8 mouse cellular contexts compared by ENCODE assay signal in the genomic region with DNA sequence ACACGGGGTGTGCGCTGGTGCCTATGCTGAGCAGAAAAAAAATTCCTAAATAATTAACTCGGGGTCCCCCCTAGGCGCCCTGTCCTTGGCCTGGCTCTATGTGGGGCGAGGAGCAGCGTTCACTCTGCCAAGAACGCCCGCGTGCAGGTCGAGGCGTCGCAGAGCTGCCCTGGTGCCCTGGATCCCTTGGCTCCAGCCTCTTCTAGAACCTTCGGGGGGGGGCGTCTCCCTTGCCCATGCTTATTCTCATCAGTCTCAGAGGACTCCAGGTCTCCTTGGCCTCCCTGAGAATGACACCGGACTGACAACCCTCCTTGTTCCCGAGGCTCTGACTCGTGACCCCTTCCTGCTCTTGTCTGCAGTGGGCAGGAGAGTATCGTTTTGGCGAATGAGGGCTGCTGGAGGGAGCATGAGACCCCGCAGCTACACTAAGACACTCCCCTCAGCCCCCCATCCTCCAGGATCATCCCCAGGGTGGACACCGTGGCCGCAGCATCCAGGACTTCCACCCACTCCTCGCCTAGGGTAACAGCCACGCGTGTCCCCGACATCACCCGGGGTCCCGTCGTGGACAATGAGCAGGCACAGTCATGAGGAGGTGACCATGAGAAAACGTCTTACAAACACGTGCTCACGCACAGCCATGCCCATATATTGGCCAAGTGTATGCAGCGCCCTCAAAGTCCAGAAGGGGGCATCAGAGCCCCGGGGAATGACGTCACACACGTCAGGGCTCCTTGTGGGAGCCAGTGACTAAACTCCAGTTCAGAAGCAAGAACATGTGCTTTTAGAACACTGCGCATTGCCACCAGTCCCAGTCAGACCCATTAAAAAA. TPM values are rescaled to one million over a fixed set of nuclear protein-coding genes. Genes with fewer than 3 reads are reported as not detected.
DNase-seq lines count a peak whose midpoint lies in the region; ATAC-seq and TF ChIP-seq lines count a peak whose summit lies in the region.

No protein-coding gene starts in this region.

- no peaks in the 10 kb centered on the region for H3K9me3 ChIP-seq in ES-Bruce4 (replicated peaks; ENCODE audit: control insufficient read depth, insufficient read depth, low read length, poor library complexity, severe bottlenecking)
- H3K9me3 ChIP-seq in forebrain, embryonic 13.5 days (replicated peaks): no peaks in the 10 kb centered on the region
- H3K9me3 ChIP-seq in liver, embryonic 16.5 days (replicated peaks; ENCODE audit: control insufficient read depth, low read length): no peaks in the 10 kb centered on the region
- H3K9me3 ChIP-seq in neural tube, embryonic 13.5 days: no peaks in the 10 kb centered on the region

- no peak for TF ChIP-seq POLR2A in ES-Bruce4 (IDR thresholded peaks at IDR 0.05; ENCODE audit: insufficient read depth, low read length)

- H3K36me3 ChIP-seq in ES-Bruce4 (ENCODE audit: control insufficient read depth, insufficient read depth, low read length, poor library complexity, severe bottlenecking): no peaks in the 10 kb centered on the region
- no peaks in the 10 kb centered on the region for H3K36me3 ChIP-seq in forebrain, embryonic 13.5 days (ENCODE audit: poor library complexity, severe bottlenecking)
- H3K36me3 ChIP-seq in liver, embryonic 16.5 days (ENCODE audit: control insufficient read depth, insufficient read depth): no peaks in the 10 kb centered on the region
- no peaks in the 10 kb centered on the region for H3K36me3 ChIP-seq in neural tube, embryonic 13.5 days

- H3K9ac ChIP-seq in ES-Bruce4 (ENCODE audit: low read depth, poor library complexity, severe bottlenecking): no peak overlapping the region
- H3K9ac ChIP-seq in forebrain, embryonic 13.5 days: 0 out of 2 replicates have a peak overlapping the region, but pooled peaks have one; percentile 38
- H3K9ac ChIP-seq in liver, embryonic 16.5 days (ENCODE audit: low read depth, low read length): no peak overlapping the region
- H3K9ac ChIP-seq in neural tube, embryonic 13.5 days: no peak overlapping the region

- WGBS in forebrain, embryonic 13.5 days: 36% methylated on average over 37 of the region's 37 CpGs
- WGBS in large intestine, adult 2 months: 20% methylated on average over 37 of the region's 37 CpGs
- 23% methylated on average over 37 of the region's 37 CpGs for WGBS in liver, embryonic 16.5 days (ENCODE audit: insufficient replicate concordance)
- 29% methylated on average over 37 of the region's 37 CpGs for WGBS in neural tube, embryonic 13.5 days

- peak; percentile 78 for ATAC-seq in forebrain, embryonic 13.5 days
- peak; percentile 63 for ATAC-seq in liver, embryonic 16.5 days (ENCODE audit: low read depth)
- ATAC-seq in neural tube, embryonic 13.5 days (ENCODE audit: low read depth): peak; percentile 74

- peak overlapping the region; percentile 42 for H3K4me2 ChIP-seq in forebrain, embryonic 13.5 days
- H3K4me2 ChIP-seq in liver, embryonic 16.5 days (ENCODE audit: low read depth, low read length): no peak overlapping the region; the same call in 1 of the 2 replicates
- peak overlapping the region; percentile 39 for H3K4me2 ChIP-seq in neural tube, embryonic 13.5 days

- peak; percentile 93 for TF ChIP-seq CTCF in ES-Bruce4 (IDR thresholded peaks at IDR 0.05; ENCODE audit: low read depth, low read length)

- 0 out of 2 replicates have a peak, but pooled peaks have one; percentile 20 for TF ChIP-seq EP300 in ES-Bruce4 (IDR thresholded peaks at IDR 0.05; ENCODE audit: insufficient read depth, low read depth, low read length)

- intact Hi-C loops in heart, postnatal 14 days (cut with DNase I): loop anchor here (1.0 to 5.0 kb wide), 4 partner anchors 41 to 178 kb away; a partner anchor contains a TSS

- DNase-seq in c-Kit-positive CD71-positive TER-119-positive erythroid progenitor cells, embryonic 14.5 days (ENCODE audit: low spot score): peak; percentile 86
- DNase-seq in heart, postnatal 14 days: peak; percentile 80 to 91
- DNase-seq in large intestine, adult 2 months (ENCODE audit: low read depth, low spot score): peak; percentile 64
- peak; percentile 73 for DNase-seq in telencephalon, adult 2 months (ENCODE audit: low read depth, low spot score)

- H3K4me1 ChIP-seq in ES-Bruce4 (ENCODE audit: control insufficient read depth, insufficient read depth, low read length): peaks cover 5% of the 10 kb centered on the region
- peaks cover 26% of the 10 kb centered on the region for H3K4me1 ChIP-seq in forebrain, embryonic 13.5 days
- peaks cover 19% of the 10 kb centered on the region for H3K4me1 ChIP-seq in liver, embryonic 16.5 days (ENCODE audit: control insufficient read depth, low read depth, low read length)
- H3K4me1 ChIP-seq in neural tube, embryonic 13.5 days (replicated peaks): peaks cover 20% of the 10 kb centered on the region

- H3K4me3 ChIP-seq in ES-Bruce4 (ENCODE audit: low read depth, low read length): no peak overlapping the region
- H3K4me3 ChIP-seq in forebrain, embryonic 13.5 days: no peak overlapping the region
- no peak overlapping the region for H3K4me3 ChIP-seq in liver, embryonic 16.5 days (ENCODE audit: low read depth, low read length)
- H3K4me3 ChIP-seq in neural tube, embryonic 13.5 days: no peak overlapping the region

- no peak overlapping the region for H3K27ac ChIP-seq in ES-Bruce4 (ENCODE audit: insufficient read depth, low read length)
- no peak overlapping the region for H3K27ac ChIP-seq in forebrain, embryonic 13.5 days
- H3K27ac ChIP-seq in liver, embryonic 16.5 days (ENCODE audit: low read length): no peak overlapping the region
- no peak overlapping the region for H3K27ac ChIP-seq in neural tube, embryonic 13.5 days (replicated peaks)

- H3K27me3 ChIP-seq in ES-Bruce4 (ENCODE audit: control insufficient read depth, insufficient read depth, low read length, poor library complexity, severe bottlenecking): no peaks in the 10 kb centered on the region
- H3K27me3 ChIP-seq in forebrain, embryonic 13.5 days: peaks cover 20% of the 10 kb centered on the region; the same call in 1 of the 2 replicates
- H3K27me3 ChIP-seq in liver, embryonic 16.5 days (ENCODE audit: control insufficient read depth, insufficient read depth, low read depth, low read length): peaks cover 4% of the 10 kb centered on the region; the same call in 1 of the 2 replicates
- peaks cover 12% of the 10 kb centered on the region; the same call in 1 of the 2 replicates for H3K27me3 ChIP-seq in neural tube, embryonic 13.5 days

RNA-seq across cellular contexts. Expression of a gene that starts 15.2 kb away (rescaled TPM):
- 4.1 TPM in 2 replicates for polyA plus RNA-seq in ES-Bruce4 (2011; ENCODE audit: insufficient read depth, insufficient read length, low read depth, missing spikeins)
- polyA plus RNA-seq in forebrain, embryonic 13.5 days (2015; fragmentation: Nextera tagmentation; extraction: Ambion mirVana): 14.8 and 17.6 TPM in 2 replicates
- under 1 TPM; 0.27 to 0.31 TPM for total RNA-seq in heart, postnatal 14 days (2021)
- polyA plus RNA-seq in large intestine, adult 2 months (2012; rRNA removed): 0.83 and 1.1 TPM in 2 replicates
- polyA plus RNA-seq in liver, embryonic 16.5 days (2015; fragmentation: Nextera tagmentation; extraction: Ambion mirVana): 0.36 and 0.44 TPM in 2 replicates
- polyA plus RNA-seq in neural tube, embryonic 13.5 days (2015; fragmentation: Nextera tagmentation; extraction: Ambion mirVana): 16.2 and 17.4 TPM in 2 replicates

RNA-seq across cellular contexts. Expression of a gene that starts 25.9 kb away (rescaled TPM):
- 0.27 and 0.90 TPM in 2 replicates for polyA plus RNA-seq in ES-Bruce4 (2011; ENCODE audit: insufficient read depth, insufficient read length, low read depth, missing spikeins)
- 13.4 and 15.0 TPM in 2 replicates for polyA plus RNA-seq in forebrain, embryonic 13.5 days (2015; fragmentation: Nextera tagmentation; extraction: Ambion mirVana)
- total RNA-seq in heart, postnatal 14 days (2021): under 1 TPM in 1 of 2 experiments, not detected in 1; 0.10 TPM
- 0.22 and 0.36 TPM in 2 replicates for polyA plus RNA-seq in large intestine, adult 2 months (2012; rRNA removed)
- polyA plus RNA-seq in liver, embryonic 16.5 days (2015; fragmentation: Nextera tagmentation; extraction: Ambion mirVana): not detected in 2 replicates
- 38.1 and 38.7 TPM in 2 replicates for polyA plus RNA-seq in neural tube, embryonic 13.5 days (2015; fragmentation: Nextera tagmentation; extraction: Ambion mirVana)

RNA-seq across cellular contexts. Expression of a gene that starts 37.6 kb away (rescaled TPM):
- 2.8 and 4.5 TPM in 2 replicates for polyA plus RNA-seq in ES-Bruce4 (2011; ENCODE audit: insufficient read depth, insufficient read length, low read depth, missing spikeins)
- 33.4 and 37.8 TPM in 2 replicates for polyA plus RNA-seq in forebrain, embryonic 13.5 days (2015; fragmentation: Nextera tagmentation; extraction: Ambion mirVana)
- total RNA-seq in heart, postnatal 14 days (2021): 10 to 100 TPM; 13.6 to 14.8 TPM
- 26.3 and 26.5 TPM in 2 replicates for polyA plus RNA-seq in large intestine, adult 2 months (2012; rRNA removed)
- 5.5 TPM in 2 replicates for polyA plus RNA-seq in liver, embryonic 16.5 days (2015; fragmentation: Nextera tagmentation; extraction: Ambion mirVana)
- 40.9 and 44.2 TPM in 2 replicates for polyA plus RNA-seq in neural tube, embryonic 13.5 days (2015; fragmentation: Nextera tagmentation; extraction: Ambion mirVana)
